Mouse (Mus musculus) right cerebral cortex, adult 18-20 months (tissue): ENCODE results near the gene Actrt2.

Source experiments
- DNase-seq: peaks from one replicate; pipeline ENCODE4 v3.0.0; 2022; ENCODE audit warnings: mixed read lengths

Actrt2 gene

DNA sequence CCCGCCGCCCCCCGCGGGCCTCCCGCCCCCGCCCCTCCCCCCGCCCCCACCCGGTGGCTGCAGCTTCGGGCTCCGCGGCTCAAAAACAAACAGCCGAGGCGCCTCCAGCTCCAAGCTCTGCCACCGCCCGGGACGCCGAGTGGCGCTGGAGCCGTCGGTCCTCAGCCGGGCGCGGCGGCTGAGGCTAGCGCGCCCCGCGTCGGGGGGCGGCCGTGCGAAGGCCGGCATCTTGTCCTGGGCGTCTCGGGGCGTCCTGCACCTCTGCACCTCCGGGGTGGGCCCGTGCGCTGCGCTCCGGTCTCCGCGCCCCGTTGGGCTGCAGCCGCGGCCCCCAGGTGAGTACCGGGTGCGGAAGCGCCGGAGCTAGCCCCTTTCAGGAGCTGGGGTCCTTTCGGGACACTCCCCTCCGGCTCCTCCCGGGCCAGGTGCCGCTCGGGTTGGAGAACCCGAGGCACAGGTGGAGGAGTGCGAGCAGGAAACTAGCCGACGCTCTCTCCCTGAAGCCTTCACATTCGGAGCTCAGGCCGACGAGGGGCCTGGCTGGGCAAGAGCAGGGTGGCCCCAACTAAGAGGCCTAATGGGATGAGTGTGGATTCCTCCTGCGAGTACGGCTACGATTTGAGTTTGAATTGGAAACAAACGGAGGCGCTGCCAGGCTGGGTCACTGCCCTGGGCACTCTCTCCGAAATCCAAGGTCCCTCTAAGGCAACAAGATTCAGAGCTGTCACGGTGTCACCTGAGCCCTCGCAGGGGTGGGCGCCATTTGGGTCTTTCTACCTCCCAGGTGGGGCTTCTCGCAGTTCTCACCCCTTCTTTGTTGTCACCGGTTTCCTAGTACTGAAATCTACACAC lies 30.0 kb downstream of the Actrt2 start:
- DNase-seq: no peak

DNA sequence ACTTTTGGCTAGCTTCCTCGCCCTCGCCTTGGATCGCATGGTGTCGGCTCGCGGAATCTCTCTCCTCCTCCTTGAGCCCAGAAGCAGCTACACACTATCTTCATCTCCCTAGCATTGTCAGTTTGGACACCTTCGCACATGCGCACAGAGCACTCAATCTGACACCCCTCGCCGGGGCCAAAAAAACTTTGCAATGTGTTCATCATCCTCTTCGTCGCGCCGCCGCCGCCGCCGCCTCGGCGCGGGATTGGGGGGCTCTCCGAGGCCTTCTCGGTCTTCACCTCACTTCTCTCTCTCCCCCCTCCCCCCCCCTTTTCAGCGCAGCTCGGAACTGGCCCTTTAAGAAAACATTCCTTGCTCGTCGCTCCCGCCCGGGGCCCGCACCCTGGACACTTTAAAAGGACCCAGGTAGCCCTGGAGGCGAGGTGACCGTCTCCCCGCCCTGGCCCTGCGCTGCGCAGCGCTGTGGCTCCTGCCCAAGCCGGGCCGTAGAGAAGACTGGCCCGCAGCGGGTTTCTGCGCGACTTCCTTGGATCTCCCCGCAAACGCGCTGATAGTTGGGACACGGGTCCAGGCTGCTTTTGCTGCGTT lies 30.9 kb downstream of the Actrt2 start, which contains the start of gene Prdm16:
Gene Prdm16, minus strand, starts transcription at position 153 of the 591 bp plus-strand sequence.
- DNase-seq: no peak

DNA sequence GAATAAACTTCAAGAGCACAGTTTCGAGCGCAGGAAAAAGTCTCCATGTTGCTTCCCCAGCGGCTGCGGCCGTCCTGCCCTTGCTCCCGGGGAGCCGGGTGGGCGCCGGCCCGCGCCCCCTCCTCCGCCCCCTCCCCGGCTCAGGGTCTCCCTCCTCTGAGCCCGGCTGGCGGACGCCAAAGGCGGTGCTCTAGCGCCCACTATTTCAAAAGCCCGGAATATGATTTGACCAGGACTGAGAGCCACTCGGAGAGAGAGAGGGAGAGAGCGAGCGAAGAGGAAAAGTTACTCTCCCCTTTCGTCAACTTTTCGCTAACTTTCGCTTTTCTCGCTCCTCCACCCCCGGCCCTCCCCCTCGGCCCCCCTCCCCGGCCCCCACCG lies 31.6 kb downstream of the Actrt2 start:
- DNase-seq: no peak

DNA sequence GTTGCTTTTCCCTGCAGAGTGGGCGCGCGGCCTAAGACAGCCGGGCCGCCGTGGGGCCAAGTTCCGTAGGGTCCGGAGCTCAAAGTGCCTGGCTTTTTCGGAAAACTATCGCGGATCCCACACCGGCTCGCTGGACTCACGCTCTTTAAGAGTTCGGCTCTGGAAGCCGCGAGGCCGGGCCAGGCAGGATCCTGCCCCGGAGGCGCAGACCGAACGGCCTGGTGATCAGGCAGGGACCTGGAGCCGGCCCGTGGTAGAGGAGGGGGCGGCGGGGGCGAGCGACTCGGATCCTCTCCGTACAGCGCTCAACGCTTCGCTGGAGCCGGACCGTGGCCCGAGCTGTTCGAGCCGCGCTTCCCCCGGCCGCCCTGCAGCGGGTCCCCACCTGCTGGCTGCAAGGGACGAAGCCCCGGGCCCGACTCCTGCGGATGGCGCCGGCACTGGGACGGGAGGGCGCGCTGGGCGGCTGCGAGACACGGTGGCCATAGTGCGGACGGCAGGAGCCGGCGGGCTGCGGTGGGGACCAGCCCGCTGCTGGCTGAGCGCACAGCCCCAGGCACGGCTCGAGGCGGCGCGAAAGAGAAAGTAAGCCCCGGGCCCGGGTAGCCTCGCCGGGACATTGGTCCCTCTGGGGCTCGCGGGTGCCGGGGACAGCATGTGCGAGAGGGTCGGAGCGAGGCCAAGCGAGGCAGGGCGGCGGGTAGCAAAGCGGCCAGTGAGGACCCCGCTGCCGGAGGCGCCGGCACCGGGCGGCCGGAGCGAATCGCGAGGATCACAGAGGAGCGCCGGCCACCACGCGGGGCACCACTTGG lies 32.2 kb downstream of the Actrt2 start:
- no peak for DNase-seq

DNA sequence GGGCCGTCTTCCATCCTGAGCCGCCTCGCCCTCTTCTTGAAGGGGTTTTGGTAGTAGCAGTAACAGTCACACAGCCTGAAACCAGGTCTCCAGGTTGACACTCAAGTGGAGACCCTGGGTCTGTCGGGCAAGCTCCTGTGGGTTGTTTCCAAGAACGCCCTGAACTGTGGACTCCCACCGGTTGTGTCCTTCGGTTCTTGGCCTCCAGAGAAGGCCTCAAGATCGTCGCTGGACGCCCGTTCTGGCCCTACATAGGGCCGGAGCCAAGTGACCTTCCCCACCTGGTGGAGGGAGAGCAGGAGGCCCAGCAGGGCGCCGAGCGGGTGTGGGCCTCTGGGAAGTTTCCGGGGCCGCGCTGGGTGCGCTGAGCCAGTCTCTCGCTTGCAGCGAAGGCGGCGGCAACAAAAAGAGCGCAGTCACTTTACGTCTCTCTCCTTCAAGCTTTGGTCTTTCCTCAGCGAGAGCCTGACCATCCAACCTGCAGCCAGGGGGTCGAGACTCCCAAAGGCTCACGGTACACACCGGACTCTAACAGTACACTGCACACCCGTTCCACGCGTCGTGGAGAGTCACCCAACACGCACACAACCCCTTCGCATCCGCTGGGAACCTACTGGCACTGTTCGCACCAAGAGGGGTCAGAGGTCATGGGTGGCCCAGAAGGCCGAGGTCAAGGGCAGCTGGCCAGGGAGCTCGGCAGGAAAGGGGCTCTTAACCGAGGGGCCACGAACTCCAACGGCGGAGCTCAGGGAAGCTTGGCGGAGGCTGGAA lies 33.0 kb downstream of the Actrt2 start:
- DNase-seq: no peak

DNA sequence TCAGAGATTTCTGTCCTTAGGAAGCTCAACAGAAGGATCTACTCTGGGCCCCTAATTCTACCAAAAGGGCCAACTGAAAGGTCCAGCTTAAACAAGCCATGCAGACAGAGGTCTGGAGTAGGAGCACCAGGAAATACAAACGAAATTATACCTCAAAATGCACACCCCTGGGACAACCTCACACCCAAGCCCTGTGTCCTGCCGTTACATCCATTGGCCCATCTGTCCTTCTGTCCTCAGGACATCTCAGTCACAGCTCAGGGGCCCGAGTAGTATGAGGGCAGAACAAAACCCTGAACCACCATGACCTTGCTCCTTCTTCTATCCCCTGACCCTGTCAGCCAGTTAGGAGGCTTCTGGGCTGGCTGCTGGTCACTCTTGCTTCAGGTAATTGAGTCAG lies 33.7 kb downstream of the Actrt2 start:
- no peak for DNase-seq

DNA sequence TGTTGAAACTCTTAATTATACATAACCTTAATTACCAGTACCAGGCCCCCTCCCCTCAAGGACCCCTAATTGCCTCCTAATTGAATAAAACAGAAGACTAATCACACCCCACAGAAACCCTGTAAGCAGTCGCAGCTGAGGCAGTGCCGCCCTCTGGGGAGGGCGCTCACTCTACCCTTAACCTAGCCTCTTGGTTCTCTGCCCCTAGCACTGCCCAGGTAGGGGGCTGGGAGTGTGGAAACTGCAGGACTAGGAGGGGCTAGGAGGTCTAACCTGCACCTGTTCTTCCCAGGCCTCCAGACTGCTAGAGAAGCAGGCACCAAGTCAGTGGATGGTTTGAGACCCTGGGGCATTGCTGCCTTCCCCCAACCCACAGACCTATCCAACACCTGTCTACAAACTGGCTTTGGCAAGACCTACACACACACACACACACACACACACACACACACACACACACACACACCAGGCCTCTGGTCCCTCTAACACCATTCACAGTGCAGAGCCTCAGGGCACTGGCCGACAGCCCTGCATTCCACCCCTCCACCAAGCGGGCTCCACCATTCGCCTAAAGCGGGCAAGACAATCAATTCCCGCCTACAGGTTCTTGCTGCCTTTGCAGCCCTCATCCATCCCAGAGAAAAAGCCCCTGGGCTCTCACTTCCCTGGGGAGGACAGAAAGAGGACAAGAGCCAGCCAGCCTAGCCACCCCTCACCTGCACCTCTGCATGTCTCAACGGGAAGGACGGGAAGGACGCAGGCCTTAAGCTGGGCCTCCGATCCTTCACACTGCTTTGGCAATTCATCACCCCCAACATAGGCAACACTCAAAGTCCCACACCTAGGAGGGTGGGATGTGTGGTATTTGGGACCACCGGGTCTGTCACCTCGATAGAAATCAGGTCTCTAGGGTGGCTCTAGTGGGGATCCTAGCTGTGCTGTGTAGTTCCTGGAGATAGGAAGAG lies 34.6 kb downstream of the Actrt2 start:
- DNase-seq: no peak

DNA sequence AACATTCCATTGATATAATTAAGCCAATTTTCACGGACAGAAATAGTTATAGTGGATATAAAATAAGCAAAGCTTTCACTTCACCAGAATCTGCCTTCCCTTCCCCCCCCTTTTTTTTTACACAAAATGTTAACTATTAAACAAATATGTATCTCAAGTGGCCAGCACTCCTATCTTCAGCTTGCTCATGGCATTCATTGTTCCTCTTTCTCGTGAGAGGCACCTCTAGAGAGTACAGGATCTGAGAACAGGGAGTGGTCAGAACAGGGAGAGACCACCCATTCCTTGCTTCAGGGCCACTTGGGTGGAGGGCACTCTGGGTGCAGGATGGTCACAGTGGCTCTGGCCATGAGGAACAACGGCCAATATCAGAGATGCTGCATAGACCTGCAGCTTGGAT lies 36.9 kb downstream of the Actrt2 start:
- no peak for DNase-seq

DNA sequence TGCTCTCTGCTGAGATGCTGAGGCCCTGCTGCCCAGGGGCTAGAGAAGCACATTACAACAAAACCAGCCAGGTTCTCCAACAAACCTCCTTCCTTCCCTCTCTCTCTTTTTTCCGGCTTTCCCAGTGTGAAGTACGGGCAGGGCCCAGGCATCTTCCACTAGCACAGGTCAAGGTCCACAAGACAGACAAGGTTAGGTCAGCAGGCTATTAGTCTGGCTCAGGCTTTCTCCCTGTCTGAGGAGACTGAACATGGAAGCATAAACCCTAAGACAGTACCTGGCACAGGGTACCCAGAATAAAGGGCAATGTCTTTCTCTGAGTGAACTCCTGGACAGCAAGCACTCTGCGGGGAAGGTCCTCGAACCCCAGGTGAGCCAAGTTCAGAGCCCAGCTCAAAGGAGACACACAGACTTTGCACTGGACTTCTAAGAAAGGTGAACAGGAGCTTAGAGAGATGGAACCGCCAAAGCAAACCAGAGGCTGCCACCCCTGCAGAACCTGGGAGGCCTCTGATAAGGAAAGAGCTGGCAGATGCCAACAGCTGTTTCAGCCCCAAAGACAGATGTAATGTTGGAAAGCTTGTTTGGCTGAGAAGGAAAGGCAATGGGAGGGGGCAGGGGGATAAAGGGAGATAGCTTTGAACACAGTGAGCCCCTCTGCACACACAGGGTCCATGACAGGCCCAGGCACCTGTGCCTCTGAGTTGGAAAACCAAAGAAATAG lies 40.1 kb downstream of the Actrt2 start:
- no peak for DNase-seq

DNA sequence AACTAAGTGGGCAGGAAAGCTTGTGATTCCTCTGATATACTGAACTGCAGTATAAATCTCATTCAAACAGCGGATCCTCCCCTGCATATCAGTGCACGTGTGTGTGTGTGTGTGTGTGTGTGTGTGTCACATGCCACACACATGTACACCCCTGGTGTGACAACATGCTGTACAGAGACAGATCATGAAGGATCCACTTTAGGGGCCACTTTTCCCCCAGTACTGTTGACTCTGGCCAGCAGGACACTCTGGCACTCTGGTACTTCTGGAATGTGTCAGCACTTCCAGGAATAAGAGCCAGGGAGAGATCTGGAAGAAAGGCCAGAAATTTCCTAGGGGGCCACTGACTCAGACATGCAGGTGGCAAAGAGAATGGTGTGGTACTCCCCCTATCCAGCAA lies 41.4 kb downstream of the Actrt2 start:
- DNase-seq: no peak

DNA sequence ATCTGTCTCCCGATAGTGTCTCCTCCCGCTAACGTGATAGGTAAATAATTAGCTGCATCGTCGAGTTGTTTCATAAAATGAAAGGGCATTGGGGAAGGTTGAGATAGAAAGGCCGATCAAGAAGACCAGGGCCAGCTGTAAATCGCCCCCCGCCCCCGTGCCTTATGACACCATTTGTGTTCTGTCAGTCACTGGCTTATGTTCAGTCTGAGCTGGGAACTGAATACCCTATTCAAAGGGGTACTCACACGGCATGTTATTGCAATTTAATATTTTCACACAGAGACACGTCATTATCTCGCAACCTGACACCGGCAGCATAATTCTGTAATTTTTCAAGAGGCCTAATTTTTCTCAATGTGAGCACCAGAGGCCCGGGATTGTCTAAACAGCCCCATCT lies 42.0 kb downstream of the Actrt2 start:
- DNase-seq: no peak

DNA sequence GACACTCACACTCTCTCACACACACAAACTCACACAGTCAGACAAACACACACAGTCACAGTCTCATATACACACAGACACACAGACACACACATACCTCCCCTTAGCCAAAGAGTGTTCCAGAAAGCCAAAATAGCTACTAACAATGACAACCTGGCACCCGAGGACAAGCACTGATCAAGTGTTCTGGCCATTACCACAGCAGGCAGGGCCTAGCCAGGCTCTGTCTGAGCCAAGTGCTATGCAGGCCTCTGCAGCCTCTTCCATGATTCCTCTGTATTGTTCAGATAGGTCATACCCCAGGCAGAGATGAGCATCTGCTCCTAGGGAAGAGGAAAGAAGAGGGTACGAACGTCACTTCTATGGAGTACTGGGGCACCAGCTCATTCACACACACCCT lies 44.4 kb downstream of the Actrt2 start:
- DNase-seq: no peak

DNA sequence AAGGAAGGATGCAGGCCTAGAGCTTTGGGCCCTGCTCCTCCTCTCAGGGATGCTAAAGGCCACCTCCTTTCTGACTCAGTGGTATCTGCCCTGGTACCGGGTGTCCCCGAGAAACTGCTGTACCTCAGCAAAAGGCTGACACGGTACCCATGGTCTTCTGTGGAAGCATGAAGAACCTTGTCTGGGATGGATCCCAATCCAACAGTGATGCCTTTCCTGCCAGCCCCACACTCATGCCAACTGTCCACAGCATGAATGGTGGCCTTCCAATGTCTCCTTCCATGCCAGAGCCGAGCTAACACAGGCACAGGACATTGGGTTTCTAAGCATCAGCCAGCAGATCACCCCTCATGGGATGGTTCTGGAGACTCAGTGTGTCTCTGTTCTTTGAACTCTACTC lies 45.1 kb downstream of the Actrt2 start:
- DNase-seq: no peak
